Mouse (Mus musculus) adrenal gland, adult 18-20 months (tissue): ENCODE data around the gene Tmem176a. TPM values are rescaled to one million over a fixed set of nuclear protein-coding genes. Genes with fewer than 3 reads are reported as not detected.

ENCODE experiments used
- DNase-seq, 2 experiments: peaks; one replicate each; pipeline ENCODE4 v3.0.0; 2021 to 2022; ENCODE audit warnings: low spot score in 2 of 2
- total RNA-seq, 2 experiments: library from RNA; stranded (reverse); gene quantifications; 1 replicate in 1 of 2; 2 replicates in 1 of 2; pipeline ENCODE4 v1.2.3; 2021

Gene Tmem176a
- total RNA-seq, 2 experiments from 2014 or later: 277 to 350 TPM

DNA sequence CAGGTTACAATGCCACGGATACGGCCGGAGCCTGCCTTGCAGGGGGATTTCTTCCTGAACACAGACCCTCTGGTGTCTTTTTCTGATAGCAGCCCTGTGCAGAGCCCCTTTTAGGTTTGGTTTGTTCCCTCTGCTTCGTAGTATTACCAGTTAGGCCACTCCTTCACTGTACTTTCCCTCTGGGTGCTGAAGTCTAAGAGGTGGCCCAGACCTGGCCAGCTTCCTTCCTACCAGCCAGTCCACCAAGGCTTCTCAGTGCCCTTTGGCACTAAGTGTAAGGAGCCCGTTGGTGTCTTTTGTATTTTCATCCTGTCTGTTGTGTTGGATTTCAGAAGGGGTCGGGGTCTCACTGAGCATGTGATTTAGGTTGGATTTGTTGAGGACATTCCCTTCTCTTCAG, 34.8 kb downstream of the Tmem176a start:
- DNase-seq: no peak

DNA sequence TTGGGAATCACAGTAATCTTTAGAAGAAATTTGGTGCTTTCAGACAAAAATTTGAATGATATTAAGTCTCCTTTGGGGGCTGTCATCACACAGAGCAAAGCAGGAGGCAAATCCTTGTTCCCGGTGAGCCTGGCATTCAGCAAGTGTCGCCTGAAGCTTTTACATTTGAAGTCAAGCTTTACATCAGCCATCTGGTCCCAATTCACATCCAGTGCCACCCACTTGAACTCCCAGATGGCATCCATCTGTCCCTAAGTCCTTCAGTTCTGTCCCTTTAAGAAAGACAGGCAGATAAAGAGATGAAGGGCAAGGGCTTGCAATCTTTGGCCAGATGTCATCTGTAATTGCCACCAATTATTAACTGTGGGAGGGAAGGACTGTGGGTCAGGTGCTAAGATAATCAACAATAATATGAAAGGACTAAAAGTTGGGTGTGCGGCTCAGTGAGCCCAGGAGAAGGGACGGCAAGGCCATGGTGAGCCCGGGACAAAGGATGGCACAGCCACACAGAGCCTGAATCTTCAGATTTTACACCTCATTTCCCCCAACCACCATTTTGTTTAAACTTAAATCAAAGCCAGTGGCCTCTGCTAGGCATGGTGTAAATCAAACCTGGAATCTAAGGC, 35.9 kb downstream of the Tmem176a start:
- no peak for DNase-seq

DNA sequence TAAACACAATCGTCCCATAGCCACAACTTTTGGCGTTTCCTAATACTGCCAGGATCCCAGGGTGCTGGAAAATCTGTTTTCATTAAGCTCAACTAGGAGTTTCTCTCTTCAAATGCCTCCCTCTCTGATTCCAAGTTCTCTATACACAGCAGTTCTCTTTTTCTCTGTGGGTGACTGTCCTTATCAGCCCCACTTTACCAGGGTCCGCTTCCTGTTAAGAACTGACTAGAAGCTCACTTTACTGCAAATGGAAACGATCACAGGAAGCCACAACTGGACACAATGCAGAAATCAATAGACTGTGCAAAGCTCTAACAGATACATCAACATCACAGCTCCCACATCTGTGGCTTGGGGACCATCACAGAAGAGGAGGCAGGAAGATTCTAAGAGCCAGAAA, 53.5 kb downstream of the Tmem176a start:
- DNase-seq: no peak

DNA sequence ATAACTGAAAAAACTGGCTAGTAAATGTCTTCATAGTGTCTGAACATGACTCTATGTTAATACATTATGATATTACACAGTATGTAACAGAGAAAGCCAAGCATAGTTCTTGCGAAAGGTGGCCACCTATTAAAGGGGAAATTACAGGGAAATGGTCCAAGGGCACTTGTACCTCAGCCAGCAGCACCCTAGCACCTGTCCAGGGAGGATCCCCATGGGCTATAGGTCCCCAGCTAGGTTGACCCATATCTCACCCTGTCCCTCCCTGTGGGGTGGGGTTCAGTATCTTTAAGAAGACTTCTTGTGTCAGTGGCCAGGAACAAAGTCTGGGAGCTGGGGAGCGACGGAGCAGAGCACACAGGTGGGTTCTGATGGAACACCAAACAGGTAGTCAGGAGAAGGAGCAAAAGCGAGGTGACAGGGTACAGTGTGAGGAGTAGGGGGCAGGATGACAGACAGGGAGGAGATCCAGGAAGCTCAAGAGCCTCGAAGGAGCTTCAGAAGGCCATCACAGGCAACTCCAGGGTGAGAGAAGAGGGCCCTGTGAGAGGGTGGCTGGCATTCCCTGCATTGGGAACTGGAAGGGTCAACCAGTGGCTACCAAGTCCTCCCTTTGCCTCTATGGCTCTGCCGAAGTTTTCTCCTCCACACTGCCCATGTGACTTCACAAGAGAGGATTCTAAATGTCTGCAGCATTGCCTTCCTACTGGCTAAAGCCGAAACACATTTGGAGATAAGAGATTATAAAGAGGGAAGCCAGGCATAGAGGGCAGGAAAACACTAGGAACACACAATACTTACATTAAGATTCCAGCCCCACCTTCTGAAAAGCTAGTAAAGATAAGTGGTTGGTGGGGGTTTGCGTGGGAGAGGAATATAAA, 54.5 kb downstream of the Tmem176a start:
- DNase-seq: no peak

DNA sequence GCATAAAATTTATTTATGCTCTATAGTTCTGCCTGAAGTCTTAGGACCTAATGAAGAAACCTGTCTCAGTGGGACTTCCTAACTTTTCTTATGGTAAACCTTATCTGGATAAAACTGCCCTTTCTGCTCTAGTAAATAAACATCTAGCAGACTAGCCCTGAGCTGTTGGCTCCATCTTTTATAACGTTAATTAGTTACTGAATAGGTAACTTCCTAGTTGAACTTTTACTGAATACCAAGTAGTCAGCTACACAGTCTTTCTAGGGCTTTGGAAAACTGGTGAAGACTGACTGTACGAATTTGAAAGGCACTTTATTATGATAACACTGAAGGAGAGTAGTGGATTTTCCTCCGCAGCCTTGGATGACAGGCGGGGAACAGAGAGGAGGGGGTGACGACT, 55.2 kb downstream of the Tmem176a start:
- no peak for DNase-seq

Other genes with a start within 250 kb of the Tmem176a start
- gene Repin1, start 247.0 kb upstream of the Tmem176a start, total RNA-seq: 10 to 100 TPM; 67.2 to 77.6 TPM
- not detected for gene Gm44965, start 247.0 kb upstream of the Tmem176a start, total RNA-seq
- gene Zfp775, start 238.9 kb upstream of the Tmem176a start, total RNA-seq: 1 to 10 TPM; 8.2 to 9.4 TPM
- 1 to 10 TPM; 2.6 to 3.0 TPM for gene AI854703, start 214.2 kb upstream of the Tmem176a start, total RNA-seq
- gene Gimap8, start 193.7 kb upstream of the Tmem176a start, total RNA-seq: 10 to 100 TPM in 1 of 2 experiments, 1 to 10 TPM in 1; 9.2 to 10.9 TPM
- gene Gimap9, start 164.8 kb upstream of the Tmem176a start, total RNA-seq: 1 to 10 TPM; 6.3 to 7.6 TPM
- gene Gimap4, start 156.4 kb upstream of the Tmem176a start, total RNA-seq: 10 to 100 TPM; 34.4 to 46.7 TPM
- 10 to 100 TPM; 47.9 to 66.7 TPM for gene Gimap6, start 132.7 kb upstream of the Tmem176a start, total RNA-seq
- gene Gm28053, start 122.3 kb upstream of the Tmem176a start, total RNA-seq: 1 to 10 TPM; 2.0 to 3.0 TPM
- gene Gimap7, start 122.3 kb upstream of the Tmem176a start, total RNA-seq: 1 to 10 TPM in 1 of 2 experiments, under 1 TPM in 1; 0.56 to 1.5 TPM
- gene Gimap1, start 101.9 kb upstream of the Tmem176a start, total RNA-seq: 1 to 10 TPM; 8.8 to 8.9 TPM
- 10 to 100 TPM; 12.1 to 12.4 TPM for gene Gimap5, start 94.7 kb upstream of the Tmem176a start, total RNA-seq
- gene Gimap3, start 70.1 kb upstream of the Tmem176a start, total RNA-seq: 10 to 100 TPM in 1 of 2 experiments, 1 to 10 TPM in 1; 7.8 to 11.3 TPM
- 100 to 1,000 TPM; 514 to 636 TPM for gene Tmem176b, start 577 bp downstream of the Tmem176a start, total RNA-seq
- not detected for gene Aoc1, start 32.0 kb downstream of the Tmem176a start, total RNA-seq
- not detected for gene 1600015I10Rik, start 89.0 kb downstream of the Tmem176a start, total RNA-seq
- not detected for gene Doxl2, start 134.0 kb downstream of the Tmem176a start, total RNA-seq
- not detected for gene Svs1, start 145.9 kb downstream of the Tmem176a start, total RNA-seq
- 10 to 100 TPM in 1 of 2 experiments, under 1 TPM in 1; 0.80 to 37.2 TPM for gene Gpnmb, start 195.6 kb downstream of the Tmem176a start, total RNA-seq
- gene Malsu1, start 232.9 kb downstream of the Tmem176a start, total RNA-seq: 10 to 100 TPM; 32.9 to 35.3 TPM